Mouse (Mus musculus): ENCODE data around the gene Kif4. TPM values are rescaled to one million over a fixed set of nuclear protein-coding genes. Genes with fewer than 3 reads are reported as not detected.
A peak's percentile ranks its signal among the peaks of the same experiment; 100 is the strongest.

The Kif4 gene
- total and polyA plus RNA-seq, 3 experiments = 24.0 to 34.6 (median 29.5) TPM

DNA sequence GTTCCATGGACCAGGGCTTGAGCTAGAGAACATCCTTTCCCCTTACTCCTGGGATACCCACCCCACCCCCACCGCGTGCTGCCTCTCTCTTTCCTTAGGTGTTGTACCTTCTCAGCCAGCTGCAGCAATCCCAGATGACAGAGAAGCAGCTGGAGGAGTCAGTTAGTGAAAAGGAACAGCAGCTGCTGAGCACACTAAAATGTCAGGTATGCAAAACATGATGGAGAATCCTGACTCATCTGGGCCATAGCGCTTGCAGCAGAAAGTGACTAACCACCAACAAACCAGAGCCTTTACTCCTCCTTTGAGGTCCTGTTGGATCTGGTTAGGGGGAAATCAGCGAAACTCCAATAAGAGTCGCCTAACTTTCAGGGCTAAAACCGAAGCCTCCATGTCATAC is 90.6 kb downstream of the Kif4 start:
- peak; percentile 41 for DNase-seq (ENCODE audit: extremely low read depth)
- no peak overlapping the region; the same call in 1 of the 2 replicates for H3K27ac ChIP-seq (ENCODE audit: insufficient read depth, low read depth)
- no peak overlapping the region for H3K4me3 ChIP-seq (replicated peaks in 1 of 3; ENCODE audit: low read depth in 2 of 3, low read length in 2 of 3, poor library complexity in 1 of 3)
- peaks cover 0 to 13% of the 10 kb centered on the region in 2 experiments; a peak in 1 of 4 replicates for H3K4me1 ChIP-seq (ENCODE audit: control insufficient read depth in 1 of 2, insufficient read depth in 2 of 2)
- H3K36me3 ChIP-seq (replicated peaks in 1 of 2; ENCODE audit: control insufficient read depth in 1 of 2, insufficient read depth in 1 of 2, low read length in 1 of 2) = peaks cover 30 to 83% of the 10 kb centered on the region in 2 experiments
- H3K4me2 ChIP-seq (ENCODE audit: insufficient read depth, low read depth, poor library complexity, severe bottlenecking) = no peak overlapping the region
- H3K27me3 ChIP-seq (replicated peaks) = no peaks in the 10 kb centered on the region
- no peaks in the 10 kb centered on the region for H3K79me2 ChIP-seq (replicated peaks; ENCODE audit: control insufficient read depth, extremely low read depth, insufficient read depth, poor library complexity, severe bottlenecking)
- no peaks in the 10 kb centered on the region for H3K9me3 ChIP-seq (replicated peaks; ENCODE audit: low read length)
- dilution Hi-C loops (cut with MboI; ENCODE audit: extremely low pct_ligation_motif_present, extremely low pct_unique_long_range_greater_than_20kb, low sequenced_read_pairs) (no loop called here), in situ Hi-C loops (cut with MboI; ENCODE audit: low pct_ligation_motif_present, low pct_unique_long_range_greater_than_20kb, low sequenced_read_pairs) (no loop called here)
- no peak overlapping the region for H3K9ac ChIP-seq (ENCODE audit: insufficient read depth, low read depth)
- TF ChIP-seq JUN (IDR thresholded peaks at IDR 0.05; ENCODE audit: insufficient read depth, low read depth, low read length) (no peak), MAFK (IDR thresholded peaks at IDR 0.05; ENCODE audit: insufficient replicate concordance, low read length) (0 out of 2 replicates have a peak, but pooled peaks have one; percentile 10), ETS1 (conservative IDR thresholded peaks at IDR 0.05; ENCODE audit: low read depth, low read length) (peak; percentile 73)

DNA sequence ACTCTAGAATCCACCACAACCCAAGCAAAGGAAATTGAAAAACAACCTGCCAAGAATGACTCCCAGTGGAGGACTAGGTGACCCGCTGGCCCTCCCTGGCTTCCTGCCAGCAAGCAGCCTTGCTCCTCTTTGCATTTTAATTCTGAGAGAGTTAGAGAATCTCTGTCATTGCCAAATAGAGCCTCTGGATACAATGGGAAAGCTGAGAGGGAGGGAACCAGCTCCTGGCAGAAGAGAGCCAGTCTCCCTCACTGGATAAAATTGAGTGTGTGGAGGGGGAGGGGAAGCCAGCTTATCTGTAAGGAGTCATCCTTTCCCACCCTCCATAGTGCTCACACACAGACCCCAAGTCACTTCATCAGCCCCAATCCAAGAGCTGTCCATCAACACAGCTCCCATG is 103.4 kb downstream of the Kif4 start:
- Histone ChIP-seq H3K36me3 (replicated peaks in 1 of 2; ENCODE audit: control insufficient read depth in 1 of 2, insufficient read depth in 1 of 2, low read length in 1 of 2) (peaks cover 18 to 34% of the 10 kb centered on the region in 2 experiments), H3K4me1 (ENCODE audit: control insufficient read depth in 1 of 2, insufficient read depth in 2 of 2) (peaks cover 0 to 8% of the 10 kb centered on the region in 2 experiments; a peak in 1 of 4 replicates), H3K9me3 (replicated peaks; ENCODE audit: low read length) (no peaks in the 10 kb centered on the region), H3K27me3 (replicated peaks) (no peaks in the 10 kb centered on the region), H3K4me3 (replicated peaks in 1 of 3; ENCODE audit: low read depth in 2 of 3, low read length in 2 of 3, poor library complexity in 1 of 3) (no peak overlapping the region), H3K79me2 (replicated peaks; ENCODE audit: control insufficient read depth, extremely low read depth, insufficient read depth, poor library complexity, severe bottlenecking) (no peaks in the 10 kb centered on the region), H3K4me2 (ENCODE audit: insufficient read depth, low read depth, poor library complexity, severe bottlenecking) (no peak overlapping the region), H3K27ac (ENCODE audit: insufficient read depth, low read depth) (no peak overlapping the region), H3K9ac (ENCODE audit: insufficient read depth, low read depth) (no peak overlapping the region)
- TF ChIP-seq MEF2A (IDR thresholded peaks at IDR 0.05; ENCODE audit: borderline replicate concordance, low read depth, low read length) (no peak), JUN (IDR thresholded peaks at IDR 0.05; ENCODE audit: insufficient read depth, low read depth, low read length) (no peak), HCFC1 (IDR thresholded peaks at IDR 0.05; ENCODE audit: low read depth, low read length) (no peak), NRF1 (IDR thresholded peaks at IDR 0.05; ENCODE audit: low read depth, low read length) (no peak), UBTF (IDR thresholded peaks at IDR 0.05; ENCODE audit: low read depth, low read length) (no peak), USF2 (conservative IDR thresholded peaks at IDR 0.05; ENCODE audit: low read depth, low read length) (no peak), CHD2 (IDR thresholded peaks at IDR 0.05; ENCODE audit: low read length) (no peak), CHD1 (IDR thresholded peaks at IDR 0.05; ENCODE audit: low read depth, low read length) (no peak), MAFK (IDR thresholded peaks at IDR 0.05; ENCODE audit: insufficient replicate concordance, low read length) (no peak), SMC3 (IDR thresholded peaks at IDR 0.05; ENCODE audit: low read depth, low read length) (no peak), POLR2A (IDR thresholded peaks at IDR 0.05; ENCODE audit: low read depth, low read length) (no peak), MAZ (IDR thresholded peaks at IDR 0.05; ENCODE audit: low read depth, low read length) (no peak), PAX5 (IDR thresholded peaks at IDR 0.05; ENCODE audit: low read length) (no peak), MAX (IDR thresholded peaks at IDR 0.05; ENCODE audit: low read length) (no peak), EP300 (IDR thresholded peaks at IDR 0.05; ENCODE audit: low read length) (no peak), RCOR1 (conservative IDR thresholded peaks at IDR 0.05; ENCODE audit: low read depth, low read length) (no peak)
- in situ Hi-C loops (cut with MboI; ENCODE audit: low pct_ligation_motif_present, low pct_unique_long_range_greater_than_20kb, low sequenced_read_pairs) (no loop called here), dilution Hi-C loops (cut with MboI; ENCODE audit: extremely low pct_ligation_motif_present, extremely low pct_unique_long_range_greater_than_20kb, low sequenced_read_pairs) (no loop called here)
- DNase-seq (ENCODE audit: extremely low read depth) = no peak

Measured in CH12.LX (cell line).